Mouse (Mus musculus): ENCODE measurements around the gene Cul5. TPM values are rescaled to one million over a fixed set of nuclear protein-coding genes. Genes with fewer than 3 reads are reported as not detected.
A peak's percentile ranks its signal among the peaks of the same experiment; 100 is the strongest.

Gene Cul5
- polyA plus RNA-seq (2015; fragmentation: Nextera tagmentation; extraction: Ambion mirVana) = 20.3 and 22.4 TPM in 2 replicates

DNA sequence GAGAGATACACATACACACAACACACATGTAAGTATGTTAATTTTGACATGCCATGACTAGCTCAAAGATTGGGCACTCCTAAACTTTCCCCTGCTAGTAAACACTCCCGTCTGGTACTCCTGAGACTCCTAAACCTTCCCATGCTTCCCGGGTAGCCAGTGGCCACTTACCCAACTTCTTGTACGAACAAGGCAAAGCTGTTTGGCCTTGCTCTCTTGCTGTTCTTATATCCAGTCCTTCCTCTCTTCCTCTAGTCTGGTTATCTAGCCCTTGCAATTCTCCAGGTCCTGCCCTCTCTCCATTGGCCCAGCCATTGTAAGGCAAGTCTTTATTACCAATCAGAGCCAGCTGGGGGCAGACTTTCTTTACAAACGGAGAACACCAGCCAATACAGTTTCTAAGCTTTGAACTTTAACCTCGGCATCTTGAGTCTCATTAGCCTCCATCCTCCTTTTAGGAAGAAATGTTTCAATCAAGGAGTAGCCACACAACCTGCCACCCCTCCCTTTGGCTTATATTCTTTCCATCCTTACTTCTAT is at the start of gene Cul5:
Gene Cul5, minus strand, starts transcription at position 335 of the 540 bp plus-strand sequence.
- WGBS = 58% methylated on average over 5 of the region's 5 CpGs
- no peak for ATAC-seq

GRCm38 (mm10) chr9:53705992-53706696 is 36.3 kb upstream of the Cul5 start, which contains the start of gene Rab39:
TSS of gene Rab39 (minus strand) at chr9:53706232.
- Histone ChIP-seq H3K4me2 (ENCODE audit: low read depth, low read length) (peak within 1 kb of the TSS; percentile 92), H3K9ac (ENCODE audit: low read depth, low read length) (peak within 1 kb of the TSS; percentile 41), H3K27me3 (replicated peaks; ENCODE audit: control insufficient read depth, insufficient read depth, low read length) (no peaks in the 10 kb centered on the region), H3K4me1 (ENCODE audit: control insufficient read depth, insufficient read depth, low read length) (peaks cover 4% of the 10 kb centered on the region), H3K27ac (ENCODE audit: low read length) (no peak within 1 kb of the TSS), H3K36me3 (ENCODE audit: control insufficient read depth, insufficient read depth, low read length) (no peaks in the 10 kb centered on the region), H3K9me3 (ENCODE audit: control insufficient read depth, low read length) (no peaks in the 10 kb centered on the region; the same call in 1 of the 2 replicates), H3K4me3 (ENCODE audit: low read length) (peak within 1 kb of the TSS; percentile 50)
- ATAC-seq = peak; percentile 96
- under 1% methylated on average over 48 of the region's 49 CpGs for WGBS

More for the DNA sequence above, at the start of gene Cul5:
- Histone ChIP-seq H3K36me3 (ENCODE audit: control insufficient read depth, insufficient read depth, low read length) (no peaks in the 10 kb centered on the region), H3K4me3 (ENCODE audit: low read length) (no peak within 1 kb of the TSS), H3K4me1 (ENCODE audit: control insufficient read depth, insufficient read depth, low read length) (peaks cover 11% of the 10 kb centered on the region; the same call in 1 of the 2 replicates), H3K27me3 (replicated peaks; ENCODE audit: control insufficient read depth, insufficient read depth, low read length) (no peaks in the 10 kb centered on the region), H3K9me3 (ENCODE audit: control insufficient read depth, low read length) (no peaks in the 10 kb centered on the region), H3K27ac (ENCODE audit: low read length) (no peak within 1 kb of the TSS), H3K9ac (ENCODE audit: low read depth, low read length) (no peak within 1 kb of the TSS), H3K4me2 (ENCODE audit: low read depth, low read length) (no peak within 1 kb of the TSS)

- no peak overlapping the region for H3K27ac ChIP-seq (ENCODE audit: low read length)
- peak overlapping the region; percentile 50 for H3K4me3 ChIP-seq (ENCODE audit: low read length)
- peak; percentile 69; the same call in 1 of the 2 replicates for ATAC-seq
- peak overlapping the region; percentile 41 for H3K9ac ChIP-seq (ENCODE audit: low read depth, low read length)
- 1% methylated on average over 28 of the region's 28 CpGs for WGBS
- no peaks in the 10 kb centered on the region for H3K27me3 ChIP-seq (replicated peaks; ENCODE audit: control insufficient read depth, insufficient read depth, low read length)
- H3K4me1 ChIP-seq (ENCODE audit: control insufficient read depth, insufficient read depth, low read length) = peaks cover 4% of the 10 kb centered on the region
- no peaks in the 10 kb centered on the region; the same call in 1 of the 2 replicates for H3K9me3 ChIP-seq (ENCODE audit: control insufficient read depth, low read length)
- no peaks in the 10 kb centered on the region for H3K36me3 ChIP-seq (ENCODE audit: control insufficient read depth, insufficient read depth, low read length)
- peak overlapping the region; percentile 92 for H3K4me2 ChIP-seq (ENCODE audit: low read depth, low read length)
Observed at GRCm38 (mm10) chr9:53705491-53705991, 35.7 kb upstream of the Cul5 start.

DNA sequence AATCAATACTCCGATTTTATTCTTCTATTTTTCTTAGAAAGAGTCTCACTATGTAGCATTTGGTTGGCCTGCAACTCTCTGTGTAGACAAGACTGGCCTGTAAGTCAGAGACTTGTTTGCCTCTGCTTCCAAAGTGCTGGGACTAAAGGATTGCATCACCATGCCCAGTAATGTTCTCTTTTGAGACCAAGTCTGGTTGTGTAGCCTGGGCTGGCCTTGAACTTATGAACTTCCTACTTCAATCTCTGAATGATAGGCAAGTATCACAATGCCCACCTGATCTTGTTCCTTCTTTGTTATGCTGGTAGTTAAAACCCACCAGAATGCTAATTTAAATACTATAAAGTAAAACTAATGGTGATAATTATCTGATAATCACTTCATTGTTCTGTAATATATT is 33.2 kb upstream of the Cul5 start:
- H3K36me3 ChIP-seq (ENCODE audit: control insufficient read depth, insufficient read depth, low read length) = no peaks in the 10 kb centered on the region
- H3K4me1 ChIP-seq (ENCODE audit: control insufficient read depth, insufficient read depth, low read length) = peaks cover 4% of the 10 kb centered on the region
- no peak overlapping the region for H3K27ac ChIP-seq (ENCODE audit: low read length)
- no peak overlapping the region for H3K9ac ChIP-seq (ENCODE audit: low read depth, low read length)
- H3K9me3 ChIP-seq (ENCODE audit: control insufficient read depth, low read length) = no peaks in the 10 kb centered on the region; the same call in 1 of the 2 replicates
- 98% methylated on average over 1 of the region's 1 CpGs for WGBS
- H3K27me3 ChIP-seq (replicated peaks; ENCODE audit: control insufficient read depth, insufficient read depth, low read length) = no peaks in the 10 kb centered on the region
- no peak for ATAC-seq
- no peak overlapping the region for H3K4me3 ChIP-seq (ENCODE audit: low read length)
- no peak overlapping the region for H3K4me2 ChIP-seq (ENCODE audit: low read depth, low read length)

GRCm38 (mm10) chr9:53700496-53700895 is 30.7 kb upstream of the Cul5 start:
- Histone ChIP-seq H3K27me3 (replicated peaks; ENCODE audit: control insufficient read depth, insufficient read depth, low read length) (no peaks in the 10 kb centered on the region), H3K9ac (ENCODE audit: low read depth, low read length) (no peak overlapping the region), H3K4me2 (ENCODE audit: low read depth, low read length) (no peak overlapping the region), H3K9me3 (ENCODE audit: control insufficient read depth, low read length) (no peaks in the 10 kb centered on the region; the same call in 1 of the 2 replicates), H3K27ac (ENCODE audit: low read length) (no peak overlapping the region), H3K4me1 (ENCODE audit: control insufficient read depth, insufficient read depth, low read length) (peaks cover 3% of the 10 kb centered on the region), H3K4me3 (ENCODE audit: low read length) (no peak overlapping the region), H3K36me3 (ENCODE audit: control insufficient read depth, insufficient read depth, low read length) (no peaks in the 10 kb centered on the region)
- ATAC-seq = no peak
- 75% methylated on average over 4 of the region's 4 CpGs for WGBS

- Histone ChIP-seq H3K27ac (ENCODE audit: low read length) (no peak overlapping the region), H3K4me3 (ENCODE audit: low read length) (no peak overlapping the region), H3K36me3 (ENCODE audit: control insufficient read depth, insufficient read depth, low read length) (no peaks in the 10 kb centered on the region), H3K4me1 (ENCODE audit: control insufficient read depth, insufficient read depth, low read length) (no peaks in the 10 kb centered on the region), H3K9me3 (ENCODE audit: control insufficient read depth, low read length) (no peaks in the 10 kb centered on the region), H3K4me2 (ENCODE audit: low read depth, low read length) (no peak overlapping the region), H3K27me3 (replicated peaks; ENCODE audit: control insufficient read depth, insufficient read depth, low read length) (no peaks in the 10 kb centered on the region), H3K9ac (ENCODE audit: low read depth, low read length) (no peak overlapping the region)
- 88% methylated on average over 5 of the region's 5 CpGs for WGBS
- no peak for ATAC-seq
Observed at GRCm38 (mm10) chr9:53695846-53696245, 26.0 kb upstream of the Cul5 start.

- WGBS = 60% methylated on average over 1 of the region's 1 CpGs
- Histone ChIP-seq H3K9me3 (ENCODE audit: control insufficient read depth, low read length) (no peaks in the 10 kb centered on the region), H3K36me3 (ENCODE audit: control insufficient read depth, insufficient read depth, low read length) (no peaks in the 10 kb centered on the region), H3K4me1 (ENCODE audit: control insufficient read depth, insufficient read depth, low read length) (no peaks in the 10 kb centered on the region), H3K4me2 (ENCODE audit: low read depth, low read length) (no peak overlapping the region), H3K27ac (ENCODE audit: low read length) (no peak overlapping the region), H3K4me3 (ENCODE audit: low read length) (no peak overlapping the region), H3K9ac (ENCODE audit: low read depth, low read length) (no peak overlapping the region), H3K27me3 (replicated peaks; ENCODE audit: control insufficient read depth, insufficient read depth, low read length) (no peaks in the 10 kb centered on the region)
- ATAC-seq = no peak
Observed at GRCm38 (mm10) chr9:53693718-53694117, 23.9 kb upstream of the Cul5 start.

- no peaks in the 10 kb centered on the region for H3K27me3 ChIP-seq (replicated peaks; ENCODE audit: control insufficient read depth, insufficient read depth, low read length)
- H3K27ac ChIP-seq (ENCODE audit: low read length) = no peak overlapping the region
- H3K36me3 ChIP-seq (ENCODE audit: control insufficient read depth, insufficient read depth, low read length) = no peaks in the 10 kb centered on the region
- no peak overlapping the region for H3K9ac ChIP-seq (ENCODE audit: low read depth, low read length)
- no peaks in the 10 kb centered on the region for H3K9me3 ChIP-seq (ENCODE audit: control insufficient read depth, low read length)
- WGBS = 35% methylated on average over 7 of the region's 7 CpGs
- H3K4me3 ChIP-seq (ENCODE audit: low read length) = no peak overlapping the region
- no peak for ATAC-seq
- no peaks in the 10 kb centered on the region for H3K4me1 ChIP-seq (ENCODE audit: control insufficient read depth, insufficient read depth, low read length)
- H3K4me2 ChIP-seq (ENCODE audit: low read depth, low read length) = no peak overlapping the region
Observed at GRCm38 (mm10) chr9:53691745-53692670, 22.2 kb upstream of the Cul5 start.

- H3K4me3 ChIP-seq (ENCODE audit: low read length) = no peak overlapping the region
- no peaks in the 10 kb centered on the region for H3K4me1 ChIP-seq (ENCODE audit: control insufficient read depth, insufficient read depth, low read length)
- 0 out of 2 replicates have a peak, but pooled peaks cover 4% of the 10 kb centered on the region for H3K9me3 ChIP-seq (ENCODE audit: control insufficient read depth, low read length)
- H3K36me3 ChIP-seq (ENCODE audit: control insufficient read depth, insufficient read depth, low read length) = no peaks in the 10 kb centered on the region
- no peak overlapping the region for H3K27ac ChIP-seq (ENCODE audit: low read length)
- ATAC-seq = no peak
- H3K27me3 ChIP-seq (replicated peaks; ENCODE audit: control insufficient read depth, insufficient read depth, low read length) = no peaks in the 10 kb centered on the region
- H3K4me2 ChIP-seq (ENCODE audit: low read depth, low read length) = no peak overlapping the region
- no peak overlapping the region for H3K9ac ChIP-seq (ENCODE audit: low read depth, low read length)
- 88% methylated on average over 1 of the region's 1 CpGs for WGBS
Observed at GRCm38 (mm10) chr9:53680851-53681250, 11.0 kb upstream of the Cul5 start.
